Mouse (Mus musculus) T-helper 17 cell (primary cell): ENCODE measurements at regions not wholly inside any gene's neighbourhood (a gene's known extent, or its start where the extent isn't known, plus 50 kb on each side); places are given as distances from the start of the nearest gene placed in this dataset.

Experiments used
- in situ Hi-C, 2 experiments: fragments of 300-600 bp; cut with MboI, MseI; formaldehyde crosslinking; loops; 1 replicate in 1 of 2; 2 replicates in 1 of 2; pipeline ENCODE4 v1.15.1; 2025; ENCODE audit warnings: high pct_unique_total_duplicates in 2 of 2

DNA sequence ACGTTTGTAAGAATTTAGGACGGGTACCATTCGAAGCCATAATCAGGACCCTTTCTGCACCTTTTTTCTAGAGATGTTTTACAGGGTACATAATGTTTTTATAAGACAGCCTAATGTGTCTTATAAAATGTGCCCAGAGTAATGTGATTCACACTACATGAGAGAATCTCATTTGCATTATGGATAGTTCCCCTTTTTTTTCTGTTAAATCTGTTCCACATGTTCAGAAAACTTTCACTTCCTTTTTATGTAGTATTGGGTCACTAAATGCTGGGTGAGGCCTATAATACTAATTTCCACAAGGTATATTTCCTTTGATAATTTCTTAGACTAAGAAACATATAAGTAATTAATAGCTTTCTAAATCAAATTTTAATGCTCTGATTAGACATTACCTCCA, 822.7 kb downstream of the Dnah5 start:
- in situ Hi-C loops, result loop anchor here in 1 of 2 experiments (10.0 kb wide), 1 partner anchor 449 kb away; no protein-coding TSS in a partner anchor

DNA sequence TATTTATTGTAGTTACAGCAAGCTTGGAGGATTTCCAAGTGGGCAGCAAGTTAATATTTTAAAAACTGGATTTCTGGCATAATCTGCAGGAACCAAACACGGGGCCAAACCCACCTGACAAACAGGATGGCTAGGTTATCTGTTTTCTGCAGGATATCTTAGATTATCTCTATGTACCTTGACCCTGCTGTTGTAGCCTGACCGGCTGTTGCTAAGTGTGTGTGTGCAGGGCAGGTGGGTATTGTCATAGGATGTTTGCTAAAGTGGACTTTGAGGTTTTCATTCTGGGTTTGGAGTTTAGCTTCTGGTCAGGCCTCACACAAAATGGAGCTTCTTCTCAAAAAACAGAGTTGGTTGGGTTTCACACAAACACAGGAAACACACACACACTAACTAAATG, 835.4 kb downstream of the Dnah5 start:
- in situ Hi-C loops, result no loop called here

DNA sequence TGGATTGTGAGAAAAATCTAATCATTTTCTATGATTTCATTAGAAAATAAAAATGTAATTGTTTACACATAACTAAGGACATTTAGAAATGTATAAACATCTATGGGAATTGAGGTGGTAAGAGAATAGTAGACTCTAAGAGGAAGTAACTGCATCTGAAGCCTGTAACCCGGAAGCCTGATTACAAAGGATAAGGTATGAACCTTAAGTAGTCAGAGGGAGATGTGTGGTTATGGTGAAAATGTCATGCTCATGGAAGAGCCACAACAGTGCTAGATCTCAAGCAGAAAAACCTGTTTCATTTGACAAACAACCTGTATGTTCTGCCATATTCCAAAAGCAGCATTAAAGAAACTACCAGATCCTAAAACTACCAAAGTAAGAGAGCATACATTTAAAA, 847.6 kb downstream of the Dnah5 start:
- in situ Hi-C loops, result no loop called here

DNA sequence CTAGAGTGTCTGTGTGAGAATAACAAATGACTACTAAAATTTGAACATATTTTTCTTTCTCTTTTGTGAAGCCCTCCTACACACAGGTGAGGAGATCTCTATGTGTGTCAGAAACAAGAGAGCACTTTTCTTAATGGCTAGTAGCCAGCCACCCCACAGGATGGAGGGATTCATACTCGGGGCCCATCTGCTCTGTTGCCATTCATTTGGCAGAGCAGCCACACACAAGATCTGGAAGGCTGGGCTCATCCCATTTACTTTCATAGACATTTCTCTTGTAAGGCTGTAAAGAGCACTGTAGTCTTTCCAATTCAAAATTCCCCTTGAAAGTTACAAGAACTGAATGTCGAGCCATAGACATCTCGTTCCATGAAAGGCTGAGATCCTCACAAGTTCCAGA, 848.2 kb downstream of the Dnah5 start:
- in situ Hi-C loops, result no loop called here

DNA sequence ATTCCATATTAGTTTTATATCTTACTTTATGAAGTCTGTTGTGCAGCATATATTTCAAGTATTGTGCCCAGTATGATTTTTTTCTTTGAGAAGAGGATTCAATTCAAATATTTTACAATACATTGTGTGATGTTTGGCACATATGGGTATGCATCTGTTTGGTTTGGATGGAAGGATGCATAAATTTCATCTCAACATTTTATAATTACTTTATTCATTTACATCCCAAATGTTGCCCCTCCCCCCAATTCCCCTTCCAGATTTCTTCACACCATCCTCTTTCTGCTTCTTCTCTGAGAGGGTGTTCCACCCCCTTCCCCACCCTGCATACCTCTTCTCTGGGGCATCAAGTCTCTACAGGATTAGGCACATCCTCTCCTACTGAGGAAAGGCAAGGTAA, 857.5 kb downstream of the Dnah5 start:
- in situ Hi-C loops, result loop anchor here in 1 of 2 experiments (10.0 kb wide), 1 partner anchor 514 kb away; no protein-coding TSS in a partner anchor

DNA sequence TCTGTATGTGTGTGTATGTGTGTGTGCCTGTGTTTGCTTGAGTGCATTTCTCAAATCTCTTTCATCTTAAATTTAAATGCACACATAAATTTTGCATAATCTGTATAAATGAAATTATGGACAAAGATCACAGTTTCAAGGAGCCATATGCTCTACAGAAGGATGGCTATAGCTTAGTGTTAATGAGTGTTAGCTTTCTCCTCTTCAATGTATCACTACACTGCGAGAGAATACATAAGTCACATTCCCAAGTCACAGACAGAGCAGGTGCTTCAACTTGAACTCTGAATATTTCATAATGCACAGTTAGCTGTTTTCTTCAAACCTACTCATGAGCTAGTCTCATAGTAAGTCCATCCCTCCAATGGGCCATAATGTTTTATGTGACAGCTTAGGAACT, 865.5 kb downstream of the Dnah5 start:
- in situ Hi-C loops, result loop anchor here in 1 of 2 experiments (10.0 kb wide), 1 partner anchor 506 kb away; no protein-coding TSS in a partner anchor

DNA sequence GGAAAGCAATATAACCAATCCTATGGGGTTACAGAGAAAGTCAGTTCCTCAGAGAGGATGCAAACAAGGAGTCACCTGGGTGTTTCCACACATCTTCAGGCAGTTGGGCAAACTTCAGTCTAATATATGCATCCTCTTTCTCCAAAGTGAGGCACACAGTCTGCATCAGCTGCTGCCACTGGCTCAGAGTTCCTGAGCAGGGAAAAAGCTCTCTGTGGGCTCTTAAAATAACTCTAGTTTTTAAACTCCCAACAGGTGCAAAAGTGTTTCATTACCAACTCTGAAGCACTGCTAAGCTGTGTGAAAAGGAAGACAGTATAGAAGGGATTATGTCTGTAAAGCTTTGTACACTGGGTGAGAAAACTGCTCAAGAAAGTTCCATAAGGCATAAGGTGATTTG, 874.2 kb downstream of the Dnah5 start:
- in situ Hi-C loops, result no loop called here

DNA sequence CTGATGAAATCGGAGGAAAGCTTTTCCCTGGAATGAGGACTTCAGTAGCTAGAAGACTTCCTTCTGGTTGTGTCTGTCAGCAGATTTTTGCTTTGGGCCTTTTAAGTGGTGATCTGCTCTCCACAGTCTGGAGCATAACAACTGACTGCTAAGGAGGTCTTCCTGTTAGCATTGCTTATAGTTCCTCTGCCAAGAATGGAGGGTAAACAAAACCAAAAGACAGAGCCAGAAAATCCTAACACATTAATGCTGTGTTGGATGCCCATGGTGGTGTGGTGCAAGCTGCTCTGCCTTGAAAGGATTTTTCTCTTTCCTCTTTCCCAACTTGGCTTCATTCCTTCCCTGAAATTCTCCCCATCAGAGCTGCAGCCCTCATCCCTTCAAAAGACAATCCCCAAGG, 901.0 kb downstream of the Dnah5 start:
- in situ Hi-C loops, result no loop called here

DNA sequence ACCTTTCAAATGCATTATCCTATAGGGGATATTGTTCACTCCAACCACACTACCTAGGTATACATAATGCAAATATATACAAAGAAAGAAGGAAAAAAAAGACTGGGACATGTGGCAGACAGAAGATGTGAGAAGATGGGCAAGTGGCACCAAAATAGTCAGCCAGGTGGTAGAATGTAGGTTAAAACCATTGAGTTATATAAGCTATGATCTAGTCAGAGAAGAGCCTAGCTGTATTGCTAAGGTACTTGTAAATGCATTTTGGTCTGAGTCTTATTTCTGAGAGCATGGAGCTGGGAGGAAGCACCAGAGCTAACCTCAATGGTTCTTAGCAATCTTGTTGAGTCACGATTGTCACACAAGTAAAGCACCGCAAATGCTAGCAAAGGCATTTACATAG, 943.1 kb downstream of the Dnah5 start:
- in situ Hi-C loops, result no loop called here
